Mouse (Mus musculus): Measurements from ENCODE around the gene Bcas3. TPM values are rescaled to one million over a fixed set of nuclear protein-coding genes. Genes with fewer than 3 reads are reported as not detected.

Gene Bcas3
- polyA plus RNA-seq, 1 experiment from 2014 or later: 13.6 TPM

DNA sequence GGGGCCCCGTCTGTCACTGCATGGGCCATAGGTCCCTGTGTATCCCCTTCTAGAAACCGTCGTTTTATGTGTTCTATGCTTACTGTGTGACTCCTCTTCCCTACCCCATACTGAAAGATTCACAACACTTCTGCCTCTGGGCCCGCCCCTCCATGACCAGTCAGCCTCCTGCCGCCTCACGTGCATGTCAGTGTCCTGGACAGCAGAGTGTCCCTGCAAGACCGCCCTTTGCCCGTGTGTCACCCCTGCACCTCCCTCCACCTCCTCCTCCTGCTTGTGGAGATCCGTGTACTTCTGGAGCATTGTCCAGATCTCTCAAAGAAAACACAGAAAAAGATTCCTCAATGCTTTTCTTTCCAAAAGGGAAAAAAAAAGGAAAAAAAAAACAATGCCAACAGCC, 468.7 kb downstream of the Bcas3 start:
- Histone ChIP-seq H3K36me3 (replicated peaks; ENCODE audit: insufficient read depth, low read length) (no peaks in the 10 kb centered on the region), H3K27ac (ENCODE audit: low read depth) (no peak overlapping the region), H3K4me1 (ENCODE audit: insufficient read depth) (no peaks in the 10 kb centered on the region), H3K4me3 (ENCODE audit: low read depth, low read length) (no peak overlapping the region), H3K9me3 (ENCODE audit: low read length) (no peaks in the 10 kb centered on the region), H3K4me2 (ENCODE audit: low read depth, low read length) (no peak overlapping the region), H3K9ac (replicated peaks) (no peak overlapping the region), H3K27me3 (ENCODE audit: insufficient read depth, low read length) (peaks cover 24% of the 10 kb centered on the region)
- WGBS (ENCODE audit: insufficient replicate concordance): 72% methylated on average over 9 of the region's 9 CpGs
- TF ChIP-seq EP300 (IDR thresholded peaks at IDR 0.05; ENCODE audit: low read depth): no peak
- no peak for TF ChIP-seq CTCF (IDR thresholded peaks at IDR 0.05; ENCODE audit: low read depth)
- no peak for ATAC-seq
- no peak for DNase-seq

DNA sequence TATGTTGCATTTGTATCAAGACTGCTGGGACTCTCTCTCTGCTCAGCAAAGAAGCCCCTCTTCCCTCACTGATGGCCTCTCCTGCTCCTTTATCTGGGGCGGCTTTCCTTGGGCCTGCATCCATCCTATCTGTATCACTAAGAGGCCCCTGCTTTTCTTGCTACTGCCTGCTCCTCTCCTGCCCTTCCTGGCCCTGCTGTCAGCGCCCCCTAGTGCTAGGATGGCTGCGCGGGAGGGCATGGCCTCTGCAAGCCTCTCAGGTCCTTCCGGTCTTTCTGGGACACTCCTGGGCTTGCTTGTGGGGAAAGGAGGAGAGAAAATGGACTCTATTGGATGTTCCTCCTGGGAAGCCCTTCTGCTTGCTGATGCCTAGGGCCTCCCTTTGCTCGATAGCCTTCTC, 470.2 kb downstream of the Bcas3 start:
- 13% methylated on average over 6 of the region's 6 CpGs for WGBS (ENCODE audit: insufficient replicate concordance)
- no peak overlapping the region for H3K4me2 ChIP-seq (ENCODE audit: low read depth, low read length)
- ATAC-seq (peak; percentile 61; the same call in 1 of the 2 replicates), DNase-seq (peak; percentile 89)
- H3K4me3 ChIP-seq (ENCODE audit: low read depth, low read length): no peak overlapping the region
- H3K27ac ChIP-seq (ENCODE audit: low read depth): no peak overlapping the region
- H3K4me1 ChIP-seq (ENCODE audit: insufficient read depth): no peaks in the 10 kb centered on the region
- no peaks in the 10 kb centered on the region for H3K36me3 ChIP-seq (replicated peaks; ENCODE audit: insufficient read depth, low read length)
- H3K9me3 ChIP-seq (ENCODE audit: low read length): no peaks in the 10 kb centered on the region
- TF ChIP-seq CTCF (IDR thresholded peaks at IDR 0.05; ENCODE audit: low read depth): peak; percentile 97
- no peak for TF ChIP-seq EP300 (IDR thresholded peaks at IDR 0.05; ENCODE audit: low read depth)
- peaks cover 38% of the 10 kb centered on the region for H3K27me3 ChIP-seq (ENCODE audit: insufficient read depth, low read length)
- no peak overlapping the region for H3K9ac ChIP-seq (replicated peaks)

DNA sequence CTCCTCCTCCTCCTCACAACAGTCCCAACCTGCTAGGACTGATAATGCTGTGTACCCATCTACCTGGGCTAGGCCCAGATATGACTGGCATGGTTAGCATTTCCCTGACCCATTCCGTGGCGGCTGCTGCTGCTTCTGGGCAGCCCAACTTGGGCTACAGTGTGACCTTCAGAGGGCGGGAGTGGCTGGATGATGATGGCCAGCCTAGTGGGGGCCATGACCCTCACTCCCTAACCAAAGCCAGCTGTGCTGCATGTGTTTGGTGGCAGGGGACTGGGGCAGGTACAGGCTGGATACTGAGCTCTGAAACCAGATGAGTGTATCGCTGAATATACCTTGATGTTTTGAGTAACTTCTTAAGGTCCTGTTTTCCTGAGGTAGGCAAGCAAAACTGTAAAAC, 470.8 kb downstream of the Bcas3 start:
- no peaks in the 10 kb centered on the region for H3K36me3 ChIP-seq (replicated peaks; ENCODE audit: insufficient read depth, low read length)
- ATAC-seq: no peak
- H3K9me3 ChIP-seq (ENCODE audit: low read length): no peaks in the 10 kb centered on the region
- H3K27me3 ChIP-seq (ENCODE audit: insufficient read depth, low read length): peaks cover 41% of the 10 kb centered on the region
- no peak overlapping the region for H3K4me3 ChIP-seq (ENCODE audit: low read depth, low read length)
- H3K9ac ChIP-seq (replicated peaks): no peak overlapping the region
- no peak overlapping the region for H3K27ac ChIP-seq (ENCODE audit: low read depth)
- no peak overlapping the region for H3K4me2 ChIP-seq (ENCODE audit: low read depth, low read length)
- 83% methylated on average over 4 of the region's 4 CpGs for WGBS (ENCODE audit: insufficient replicate concordance)
- no peak for DNase-seq
- TF ChIP-seq EP300 (IDR thresholded peaks at IDR 0.05; ENCODE audit: low read depth) (no peak), CTCF (IDR thresholded peaks at IDR 0.05; ENCODE audit: low read depth) (no peak)
- no peaks in the 10 kb centered on the region for H3K4me1 ChIP-seq (ENCODE audit: insufficient read depth)

DNA sequence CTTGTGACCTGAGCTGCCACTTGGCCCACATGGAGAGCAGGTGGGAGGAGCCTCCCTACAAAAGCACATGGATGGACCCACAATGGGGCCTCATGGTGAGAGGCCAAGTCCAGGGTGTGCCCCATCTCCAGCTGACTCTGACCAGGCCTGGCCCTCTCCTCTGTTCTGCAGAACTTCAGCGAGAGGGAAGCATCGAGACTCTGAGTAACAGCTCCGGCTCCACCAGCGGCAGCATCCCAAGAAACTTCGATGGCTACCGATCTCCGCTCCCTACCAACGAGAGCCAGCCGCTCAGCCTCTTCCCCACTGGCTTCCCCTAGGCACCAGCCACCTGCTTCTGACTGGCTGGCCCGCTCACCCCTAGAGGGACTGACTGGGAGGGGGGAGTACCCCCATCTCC, 472.1 kb downstream of the Bcas3 start:
- no peak overlapping the region for H3K4me3 ChIP-seq (ENCODE audit: low read depth, low read length)
- no peak overlapping the region for H3K4me2 ChIP-seq (ENCODE audit: low read depth, low read length)
- H3K4me1 ChIP-seq (ENCODE audit: insufficient read depth): peaks cover 5% of the 10 kb centered on the region; the same call in 1 of the 2 replicates
- peaks cover 53% of the 10 kb centered on the region for H3K27me3 ChIP-seq (ENCODE audit: insufficient read depth, low read length)
- no peak overlapping the region for H3K27ac ChIP-seq (ENCODE audit: low read depth)
- TF ChIP-seq CTCF (IDR thresholded peaks at IDR 0.05; ENCODE audit: low read depth): no peak
- no peak for TF ChIP-seq EP300 (IDR thresholded peaks at IDR 0.05; ENCODE audit: low read depth)
- DNase-seq: no peak
- no peak overlapping the region for H3K9ac ChIP-seq (replicated peaks)
- no peaks in the 10 kb centered on the region for H3K9me3 ChIP-seq (ENCODE audit: low read length)
- ATAC-seq: no peak
- H3K36me3 ChIP-seq (replicated peaks; ENCODE audit: insufficient read depth, low read length): no peaks in the 10 kb centered on the region
- WGBS (ENCODE audit: insufficient replicate concordance): 86% methylated on average over 10 of the region's 10 CpGs

DNA sequence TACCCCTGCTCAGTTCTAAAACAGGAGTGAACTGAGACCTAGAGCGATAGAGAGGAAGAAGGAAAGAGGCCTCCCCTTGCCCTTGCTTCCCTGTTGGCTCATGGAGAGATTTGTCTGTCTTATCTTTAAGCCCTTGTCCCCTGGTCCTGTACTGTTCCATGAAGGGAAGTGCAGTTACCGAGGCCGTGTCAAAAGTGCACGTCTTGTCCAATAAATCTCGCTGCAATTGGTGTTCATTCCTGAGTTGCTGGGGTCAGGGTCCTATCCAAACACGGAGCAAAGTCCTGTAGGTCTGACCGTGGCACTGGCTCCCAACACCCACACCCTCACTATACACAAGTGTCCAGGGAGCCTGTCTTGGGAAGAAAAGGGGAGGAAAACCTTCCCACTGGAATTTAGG, 472.9 kb downstream of the Bcas3 start:
- WGBS (ENCODE audit: insufficient replicate concordance): 61% methylated on average over 7 of the region's 7 CpGs
- no peak overlapping the region for H3K9ac ChIP-seq (replicated peaks)
- H3K4me2 ChIP-seq (ENCODE audit: low read depth, low read length): no peak overlapping the region
- H3K4me1 ChIP-seq (ENCODE audit: insufficient read depth): peaks cover 5% of the 10 kb centered on the region; the same call in 1 of the 2 replicates
- no peak overlapping the region for H3K4me3 ChIP-seq (ENCODE audit: low read depth, low read length)
- ATAC-seq (no peak), DNase-seq (no peak)
- H3K27me3 ChIP-seq (ENCODE audit: insufficient read depth, low read length): peaks cover 58% of the 10 kb centered on the region
- TF ChIP-seq EP300 (IDR thresholded peaks at IDR 0.05; ENCODE audit: low read depth) (no peak), CTCF (IDR thresholded peaks at IDR 0.05; ENCODE audit: low read depth) (no peak)
- no peaks in the 10 kb centered on the region for H3K36me3 ChIP-seq (replicated peaks; ENCODE audit: insufficient read depth, low read length)
- no peaks in the 10 kb centered on the region for H3K9me3 ChIP-seq (ENCODE audit: low read length)
- H3K27ac ChIP-seq (ENCODE audit: low read depth): no peak overlapping the region

DNA sequence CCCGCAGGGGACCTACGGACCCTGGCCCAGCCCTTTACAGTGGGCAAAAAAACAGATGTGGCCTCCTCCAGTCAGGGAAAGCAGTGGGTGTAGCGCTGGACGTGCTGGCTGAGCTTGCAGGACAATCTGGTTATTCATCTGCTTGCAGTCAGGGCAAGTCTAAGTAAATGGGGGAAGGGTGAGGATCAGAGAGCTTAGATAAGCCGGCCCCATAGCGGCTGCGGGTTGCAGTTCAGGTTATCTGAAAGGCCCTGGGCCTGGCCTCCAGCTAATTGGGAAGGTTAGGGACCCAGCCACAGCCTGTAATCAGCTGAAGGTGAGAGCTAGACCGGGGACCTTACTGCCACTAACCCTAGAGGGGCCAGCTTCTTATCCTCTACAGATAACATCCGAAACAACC, 474.4 kb downstream of the Bcas3 start:
- ATAC-seq: no peak

More for the DNA sequence above, 474.4 kb downstream of the Bcas3 start:
- Histone ChIP-seq H3K27ac (ENCODE audit: low read depth) (no peak overlapping the region), H3K4me2 (ENCODE audit: low read depth, low read length) (no peak overlapping the region), H3K4me3 (ENCODE audit: low read depth, low read length) (no peak overlapping the region), H3K4me1 (ENCODE audit: insufficient read depth) (peaks cover 9% of the 10 kb centered on the region), H3K9ac (replicated peaks) (no peak overlapping the region), H3K9me3 (ENCODE audit: low read length) (no peaks in the 10 kb centered on the region), H3K27me3 (ENCODE audit: insufficient read depth, low read length) (peaks cover 73% of the 10 kb centered on the region), H3K36me3 (replicated peaks; ENCODE audit: insufficient read depth, low read length) (no peaks in the 10 kb centered on the region)
- 22% methylated on average over 9 of the region's 9 CpGs for WGBS (ENCODE audit: insufficient replicate concordance)
- no peak for TF ChIP-seq CTCF (IDR thresholded peaks at IDR 0.05; ENCODE audit: low read depth)
- no peak for DNase-seq
